Mouse (Mus musculus): ENCODE data around the gene Prdx5. TPM values are rescaled to one million over a fixed set of nuclear protein-coding genes. Genes with fewer than 3 reads are reported as not detected.

The Prdx5 gene
- 194 and 200 TPM in 2 replicates for polyA plus RNA-seq (2016; fragmentation: Nextera tagmentation; extraction: Ambion mirVana)

DNA sequence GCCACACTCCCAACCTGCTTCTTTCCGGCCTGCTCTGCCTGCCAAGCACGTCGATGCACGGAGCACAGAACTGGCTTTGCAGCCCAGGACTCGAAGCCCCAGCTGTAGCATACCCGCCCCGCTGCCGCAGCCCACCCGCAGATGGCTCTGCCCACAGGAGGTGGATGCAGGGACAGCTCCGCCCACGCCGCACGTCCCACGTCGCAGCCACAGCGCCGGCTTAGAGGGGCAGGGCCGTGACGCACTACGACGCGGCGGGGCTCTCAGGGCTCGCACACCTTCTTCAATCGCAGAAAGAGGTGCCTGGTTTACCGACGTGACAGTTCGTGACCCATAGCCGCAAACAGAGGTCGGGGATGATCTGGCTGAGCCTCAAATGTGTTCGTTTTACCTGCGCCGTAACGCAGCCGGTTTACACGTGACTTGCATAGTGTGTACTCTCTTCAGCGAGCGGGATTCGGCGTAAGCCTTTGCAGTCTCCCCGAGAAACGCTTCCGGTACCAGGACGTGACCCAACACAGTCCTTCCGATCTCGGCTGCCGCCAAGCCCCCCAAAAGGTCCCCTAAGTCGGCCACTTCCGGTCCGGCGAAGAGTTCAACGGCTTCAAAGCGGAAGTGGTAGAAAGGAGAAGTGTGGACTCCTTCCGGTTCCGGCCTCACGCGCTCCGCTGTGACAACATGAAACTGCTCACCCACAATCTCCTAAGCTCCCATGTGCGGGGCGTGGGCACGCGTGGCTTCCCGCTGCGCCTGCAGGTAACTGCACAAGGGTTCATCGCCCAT lies at the start of gene Prdx5, which contains the start of gene Trmt112:
Prdx5 (minus strand) TSS at position 600 of the 783 bp plus-strand sequence.
Trmt112 (plus strand) TSS at position 192 of the 783 bp plus-strand sequence.
- H3K4me2 ChIP-seq (replicated peaks) = peak within 1 kb of the TSS; percentile 66
- no peaks in the 10 kb centered on the region for H3K9me3 ChIP-seq (replicated peaks)
- under 1% methylated on average over 65 of the region's 65 CpGs for WGBS
- H3K27me3 ChIP-seq = no peaks in the 10 kb centered on the region
- peak within 1 kb of the TSS; percentile 95 for H3K27ac ChIP-seq
- peaks cover 27% of the 10 kb centered on the region for H3K4me1 ChIP-seq
- peak; percentile 91 for ATAC-seq (ENCODE audit: low FRiP score)
- peak within 1 kb of the TSS; percentile 57 for H3K4me3 ChIP-seq
- H3K36me3 ChIP-seq = peaks cover 58% of the 10 kb centered on the region
- peak within 1 kb of the TSS; percentile 69 for H3K9ac ChIP-seq

DNA sequence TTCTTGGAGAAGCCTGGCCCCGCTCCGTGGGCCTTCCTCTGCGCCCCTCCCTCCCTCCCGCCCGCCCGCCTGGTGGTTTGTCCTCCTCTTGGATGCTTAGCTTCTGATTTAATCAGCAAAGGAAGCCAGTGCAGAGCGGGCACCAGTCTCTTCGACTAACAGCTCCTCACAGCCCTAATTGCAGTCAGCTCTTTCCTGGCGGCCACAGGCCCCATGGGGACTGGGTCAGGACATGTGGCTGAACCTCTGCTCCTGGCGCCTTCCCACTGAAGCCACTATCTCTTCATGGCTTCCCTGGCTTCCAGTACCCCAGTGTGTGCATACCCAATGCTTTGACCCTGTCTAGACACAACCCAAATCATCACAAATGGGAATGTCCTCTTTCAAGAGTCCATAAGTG lies 46.6 kb upstream of the Prdx5 start:
- ATAC-seq (ENCODE audit: low FRiP score) = no peak

DNA sequence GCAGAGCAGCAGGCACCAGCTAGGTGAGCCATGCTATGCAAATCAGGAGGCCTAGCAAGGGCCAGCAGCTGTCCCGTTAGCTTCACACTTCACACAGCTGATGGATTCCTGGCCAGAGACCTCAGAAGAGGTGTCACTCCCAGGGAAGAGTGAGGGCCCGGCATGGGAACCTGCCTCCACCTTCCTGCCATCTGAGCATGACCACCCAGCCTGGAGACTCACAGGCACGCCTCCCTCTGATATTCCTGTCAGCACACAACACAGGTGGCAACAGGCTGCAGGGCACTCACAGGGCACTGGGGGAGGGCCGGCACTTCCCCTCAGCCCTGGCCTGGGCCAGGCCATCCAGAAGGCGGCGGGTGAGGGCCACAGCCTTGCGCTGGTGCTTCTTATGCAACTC lies 45.5 kb upstream of the Prdx5 start:
- peaks cover 14% of the 10 kb centered on the region for H3K4me1 ChIP-seq
- H3K36me3 ChIP-seq = peaks cover 12% of the 10 kb centered on the region
- no peak for ATAC-seq (ENCODE audit: low FRiP score)
- no peaks in the 10 kb centered on the region for H3K9me3 ChIP-seq (replicated peaks)
- no peak overlapping the region for H3K4me2 ChIP-seq (replicated peaks)
- no peak overlapping the region for H3K4me3 ChIP-seq
- no peaks in the 10 kb centered on the region for H3K27me3 ChIP-seq
- WGBS = 86% methylated on average over 7 of the region's 7 CpGs
- 0 out of 2 replicates have a peak overlapping the region, but pooled peaks have one; percentile 4 for H3K9ac ChIP-seq
- no peak overlapping the region for H3K27ac ChIP-seq

More for the DNA sequence above, 46.6 kb upstream of the Prdx5 start:
- H3K9me3 ChIP-seq (replicated peaks) = no peaks in the 10 kb centered on the region
- H3K9ac ChIP-seq = no peak overlapping the region
- H3K4me1 ChIP-seq = peaks cover 13% of the 10 kb centered on the region
- H3K4me2 ChIP-seq (replicated peaks) = no peak overlapping the region
- WGBS = 75% methylated on average over 10 of the region's 10 CpGs
- peaks cover 12% of the 10 kb centered on the region for H3K36me3 ChIP-seq
- no peak overlapping the region for H3K27ac ChIP-seq
- no peaks in the 10 kb centered on the region for H3K27me3 ChIP-seq
- no peak overlapping the region for H3K4me3 ChIP-seq

- no peaks in the 10 kb centered on the region for H3K27me3 ChIP-seq
- no peak overlapping the region for H3K4me2 ChIP-seq (replicated peaks)
- 0 out of 2 replicates have a peak overlapping the region, but pooled peaks have one; percentile 18 for H3K9ac ChIP-seq
- no peak for ATAC-seq (ENCODE audit: low FRiP score)
- H3K27ac ChIP-seq = no peak overlapping the region
- 56% methylated on average over 9 of the region's 9 CpGs for WGBS
- H3K4me3 ChIP-seq = no peak overlapping the region
- peaks cover 22% of the 10 kb centered on the region for H3K4me1 ChIP-seq
- no peaks in the 10 kb centered on the region for H3K9me3 ChIP-seq (replicated peaks)
- peaks cover 12% of the 10 kb centered on the region; the same call in 1 of the 2 replicates for H3K36me3 ChIP-seq
Observed at GRCm38 (mm10) chr19:6954046-6954445, 44.1 kb upstream of the Prdx5 start.

- 28% methylated on average over 3 of the region's 3 CpGs for WGBS
- Histone ChIP-seq H3K27me3 (no peaks in the 10 kb centered on the region), H3K9me3 (replicated peaks) (no peaks in the 10 kb centered on the region), H3K9ac (peak overlapping the region; percentile 77), H3K4me1 (peaks cover 22% of the 10 kb centered on the region), H3K4me2 (replicated peaks) (peak overlapping the region; percentile 95), H3K4me3 (peak overlapping the region; percentile 56), H3K27ac (0 out of 2 replicates have a peak overlapping the region, but pooled peaks have one; percentile 26), H3K36me3 (peaks cover 12% of the 10 kb centered on the region; the same call in 1 of the 2 replicates)
- ATAC-seq (ENCODE audit: low FRiP score) = no peak
Observed at GRCm38 (mm10) chr19:6952712-6953037, 42.8 kb upstream of the Prdx5 start.

DNA sequence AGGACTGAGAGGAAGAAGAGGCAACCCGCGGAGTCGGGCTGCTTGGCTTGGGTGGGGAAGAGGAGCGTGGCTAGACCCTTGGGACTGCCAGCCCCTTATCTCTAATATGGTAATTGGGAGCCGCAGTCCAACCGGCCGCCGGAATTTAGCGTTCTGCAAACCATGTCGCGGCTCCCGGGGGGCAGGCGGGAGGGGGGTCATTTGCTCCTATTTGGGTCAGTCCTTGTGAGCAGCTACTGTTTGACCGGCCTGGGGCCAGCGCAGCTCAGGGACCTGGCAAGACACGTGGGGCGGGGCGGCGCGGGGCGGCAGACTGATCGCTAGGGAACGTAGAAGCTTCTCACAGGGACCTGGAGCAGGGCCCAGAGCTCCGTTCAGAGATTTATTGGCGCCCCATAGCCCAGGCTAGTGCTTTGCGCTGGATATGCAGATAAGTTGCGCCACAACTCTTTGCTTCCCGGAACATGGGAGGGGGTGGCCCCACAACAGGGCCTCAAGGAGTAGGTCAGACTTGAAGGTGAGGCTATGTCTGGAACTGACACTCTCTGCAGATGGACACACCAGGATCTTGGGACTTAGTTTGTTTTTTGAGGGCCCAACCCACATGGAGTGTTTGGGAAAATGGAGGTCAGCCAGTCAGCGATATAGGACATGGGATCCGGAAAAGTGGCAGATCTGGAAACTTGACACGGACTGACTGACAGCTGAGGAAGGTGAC lies 42.2 kb upstream of the Prdx5 start:
- peak overlapping the region; percentile 97 for H3K27ac ChIP-seq

GRCm38 (mm10) chr19:6951381-6951968 lies 41.6 kb upstream of the Prdx5 start:
- Histone ChIP-seq H3K4me3 (peak overlapping the region; percentile 56), H3K4me2 (replicated peaks) (peak overlapping the region; percentile 95), H3K4me1 (peaks cover 22% of the 10 kb centered on the region), H3K9ac (peak overlapping the region; percentile 77), H3K9me3 (replicated peaks) (no peaks in the 10 kb centered on the region), H3K27ac (peak overlapping the region; percentile 97), H3K36me3 (peaks cover 12% of the 10 kb centered on the region; the same call in 1 of the 2 replicates), H3K27me3 (no peaks in the 10 kb centered on the region)
- under 1% methylated on average over 35 of the region's 35 CpGs for WGBS
- ATAC-seq (ENCODE audit: low FRiP score) = peak; percentile 83

More for the DNA sequence above, 42.2 kb upstream of the Prdx5 start:
- H3K36me3 ChIP-seq = peaks cover 12% of the 10 kb centered on the region; the same call in 1 of the 2 replicates
- peak overlapping the region; percentile 95 for H3K4me2 ChIP-seq (replicated peaks)
- ATAC-seq (ENCODE audit: low FRiP score) = peak; percentile 12; the same call in 1 of the 2 replicates
- H3K9me3 ChIP-seq (replicated peaks) = no peaks in the 10 kb centered on the region
- H3K27me3 ChIP-seq = no peaks in the 10 kb centered on the region
- 4% methylated on average over 31 of the region's 31 CpGs for WGBS
- peak overlapping the region; percentile 56 for H3K4me3 ChIP-seq
- peaks cover 22% of the 10 kb centered on the region for H3K4me1 ChIP-seq
- peak overlapping the region; percentile 77 for H3K9ac ChIP-seq

DNA sequence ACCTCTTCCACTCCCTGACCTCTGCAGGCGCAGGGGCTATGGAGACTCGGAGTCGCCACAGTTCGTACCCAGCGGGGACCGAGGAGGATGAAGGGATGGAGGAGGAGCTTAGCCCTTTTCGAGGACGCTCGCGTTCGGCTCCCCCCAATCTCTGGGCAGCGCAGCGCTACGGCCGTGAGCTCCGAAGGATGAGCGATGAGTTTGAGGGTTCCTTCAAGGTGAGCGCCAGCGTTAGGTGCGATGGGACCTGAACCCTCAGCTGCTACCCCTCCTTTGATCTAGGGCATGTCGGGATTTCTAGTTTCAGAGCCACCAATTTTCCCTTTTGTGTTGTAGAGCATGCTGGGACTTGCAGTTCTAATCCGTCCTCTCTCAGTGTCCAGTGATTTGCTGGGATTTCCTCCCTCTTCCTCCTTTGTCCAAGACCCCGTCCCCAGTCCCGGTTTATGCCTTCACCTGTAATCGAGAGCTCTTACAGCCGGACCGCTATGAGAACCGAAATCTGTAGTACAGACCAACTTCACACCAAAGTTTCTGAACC lies 40.8 kb upstream of the Prdx5 start:
- Histone ChIP-seq H3K4me3 (peak overlapping the region; percentile 56), H3K36me3 (peaks cover 9% of the 10 kb centered on the region; the same call in 1 of the 2 replicates), H3K9me3 (replicated peaks) (no peaks in the 10 kb centered on the region), H3K27me3 (no peaks in the 10 kb centered on the region), H3K27ac (peak overlapping the region; percentile 97), H3K4me1 (peaks cover 22% of the 10 kb centered on the region), H3K4me2 (replicated peaks) (peak overlapping the region; percentile 95), H3K9ac (peak overlapping the region; percentile 77)
- ATAC-seq (ENCODE audit: low FRiP score) = peak; percentile 63
- WGBS = 0% methylated on average over 28 of the region's 28 CpGs

GRCm38 (mm10) chr19:6949951-6950350 lies 40.0 kb upstream of the Prdx5 start:
- Histone ChIP-seq H3K27me3 (no peaks in the 10 kb centered on the region), H3K36me3 (peaks cover 4% of the 10 kb centered on the region; the same call in 1 of the 2 replicates), H3K4me1 (peaks cover 22% of the 10 kb centered on the region), H3K9ac (peak overlapping the region; percentile 77), H3K9me3 (replicated peaks) (no peaks in the 10 kb centered on the region), H3K27ac (peak overlapping the region; percentile 97; the same call in 1 of the 2 replicates), H3K4me3 (peak overlapping the region; percentile 56), H3K4me2 (replicated peaks) (peak overlapping the region; percentile 95)
- ATAC-seq (ENCODE audit: low FRiP score) = no peak
- 42% methylated on average over 5 of the region's 5 CpGs for WGBS

DNA sequence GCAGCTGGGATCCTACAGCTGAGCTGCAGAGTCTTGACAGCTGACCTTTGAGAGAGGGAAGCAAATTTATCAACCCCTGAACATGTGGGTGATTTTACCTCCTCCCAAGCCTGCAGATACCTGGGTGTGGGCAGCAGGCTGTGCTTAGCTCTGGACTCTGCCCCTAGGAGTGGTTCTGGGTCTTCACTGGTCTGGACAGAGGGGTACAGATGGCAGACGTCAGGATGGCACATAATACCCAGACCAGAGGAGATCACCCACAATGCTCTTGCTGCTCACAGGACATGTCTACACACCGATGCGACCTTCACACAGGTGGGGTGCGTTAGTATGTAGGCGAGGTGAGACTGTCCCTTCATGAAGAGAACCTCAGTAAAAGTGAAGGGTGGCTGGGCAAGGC lies 39.6 kb upstream of the Prdx5 start:
- H3K4me1 ChIP-seq = peaks cover 22% of the 10 kb centered on the region
- H3K4me2 ChIP-seq (replicated peaks) = 0 out of 2 replicates have a peak overlapping the region, but pooled peaks have one; percentile 95
- no peak overlapping the region for H3K9ac ChIP-seq
- no peak overlapping the region for H3K4me3 ChIP-seq
- H3K36me3 ChIP-seq = no peaks in the 10 kb centered on the region; the same call in 1 of the 2 replicates
- no peaks in the 10 kb centered on the region for H3K27me3 ChIP-seq
- 89% methylated on average over 5 of the region's 5 CpGs for WGBS
- no peak overlapping the region for H3K27ac ChIP-seq
- H3K9me3 ChIP-seq (replicated peaks) = no peaks in the 10 kb centered on the region
- no peak for ATAC-seq (ENCODE audit: low FRiP score)

GRCm38 (mm10) chr19:6948186-6948585 lies 38.3 kb upstream of the Prdx5 start:
- Histone ChIP-seq H3K9ac (no peak overlapping the region), H3K4me2 (replicated peaks) (no peak overlapping the region), H3K9me3 (replicated peaks) (no peaks in the 10 kb centered on the region), H3K4me3 (no peak overlapping the region), H3K27ac (no peak overlapping the region), H3K27me3 (no peaks in the 10 kb centered on the region), H3K36me3 (no peaks in the 10 kb centered on the region; the same call in 1 of the 2 replicates), H3K4me1 (peaks cover 19% of the 10 kb centered on the region)
- no peak for ATAC-seq (ENCODE audit: low FRiP score)
- WGBS = 77% methylated on average over 4 of the region's 4 CpGs

Measured in hindbrain, embryonic 12.5 days (tissue).